Mouse (Mus musculus) C2C12 (cell line): ENCODE results near the gene Cops2.

ENCODE experiments used
- CTCF ChIP-seq: IDR thresholded peaks from one replicate; pipeline ENCODE4 v1.5.1; 2011; ENCODE audit not compliant: control insufficient read depth, insufficient read depth, insufficient read length
- MAX ChIP-seq: IDR thresholded peaks from one replicate; pipeline ENCODE4 v1.6.1; 2011; ENCODE audit warnings: mild to moderate bottlenecking, control low read depth

- no peak for TF ChIP-seq CTCF
- TF ChIP-seq MAX = no peak
Observed at GRCm38 (mm10) chr2:125901426-125901825, 42.5 kb upstream of the Cops2 start.
